Mouse (Mus musculus) erythroblast, embryonic 14.5 days (primary cell): ENCODE results near the gene Adamts1.

Experiments
- GATA1 ChIP-seq: IDR thresholded peaks from 2 replicates; pipeline ENCODE4 v1.6.1; 2012; ENCODE audit warnings: low read length, inconsistent platforms, mixed read lengths
- TAL1 ChIP-seq: IDR thresholded peaks from 3 replicates; pipeline ENCODE4 v1.6.1; 2012; ENCODE audit warnings: low read length, inconsistent platforms, mixed read lengths

DNA sequence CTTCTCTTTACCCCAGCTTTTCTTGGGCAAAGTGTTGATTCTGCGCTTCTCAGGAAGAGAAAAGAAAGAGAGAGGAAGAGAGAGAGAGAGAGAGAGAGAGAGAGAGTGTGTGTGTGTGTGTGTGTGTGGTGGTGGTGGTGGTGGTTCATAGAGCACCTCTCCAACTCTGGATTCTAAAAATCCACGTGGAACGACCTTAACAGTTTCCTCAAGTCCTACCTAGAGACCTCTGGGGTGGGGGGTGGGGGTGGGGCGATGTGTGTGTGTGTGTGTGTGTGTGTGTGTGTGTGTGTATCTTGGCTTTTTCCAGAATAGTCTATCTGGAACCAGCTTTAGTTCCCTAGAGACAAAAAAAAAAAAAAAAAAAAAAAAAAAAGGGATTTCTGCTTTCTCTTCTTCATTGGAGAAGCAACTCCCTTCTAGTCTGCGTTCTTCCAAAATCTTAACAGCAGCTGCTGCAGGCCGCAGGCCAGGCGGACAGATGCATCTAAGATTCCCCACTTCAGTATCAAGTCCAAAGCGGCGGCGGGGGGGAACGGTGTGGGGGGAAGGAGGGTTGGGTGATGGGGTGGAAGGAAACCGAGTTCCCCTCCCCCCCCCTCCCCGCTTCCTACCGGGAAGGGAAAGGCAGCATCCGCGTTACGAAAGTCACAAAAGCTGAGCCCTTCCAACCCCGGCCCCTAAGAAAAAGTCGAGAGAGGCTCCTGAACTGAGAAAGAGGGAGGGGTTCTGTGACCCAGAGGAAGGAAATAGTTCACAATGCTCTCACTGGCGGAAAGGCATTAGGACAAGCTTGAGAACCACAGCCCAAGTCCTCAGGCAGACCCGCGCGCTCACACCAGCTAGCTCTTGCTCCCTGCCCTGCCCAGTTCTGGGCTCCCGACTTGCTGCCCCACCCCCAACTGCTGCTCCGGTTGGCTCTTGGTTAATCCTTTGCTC lies 969 bp upstream of the Adamts1 start:
- TF ChIP-seq GATA1 = no peak
- TF ChIP-seq TAL1 = no peak
